Mouse (Mus musculus) megakaryocyte, embryonic 14.5 days (primary cell): ENCODE results near the gene Olfm2. TPM values are rescaled to one million over a fixed set of nuclear protein-coding genes. Genes with fewer than 3 reads are reported as not detected.
A peak's percentile ranks its signal among the peaks of the same experiment; 100 is the strongest.

Experiments
- H3K27me3 ChIP-seq: replicated peaks from 2 replicates; pipeline ENCODE3; 2012; ENCODE audit warnings: inconsistent platforms
- H3K36me3 ChIP-seq: replicated peaks from 2 replicates; pipeline ENCODE3; 2012; ENCODE audit warnings: low read length, inconsistent platforms, mixed read lengths
- H3K4me1 ChIP-seq: 2 replicates; pipeline ENCODE4 v1.6.1; 2012; ENCODE audit warnings: inconsistent platforms
- H3K4me3 ChIP-seq: replicated peaks from 2 replicates; pipeline ENCODE3; 2012; ENCODE audit warnings: moderate library complexity, mild to moderate bottlenecking, inconsistent platforms
- H3K9me3 ChIP-seq: 2 replicates; pipeline ENCODE4 v1.6.1; 2012; ENCODE audit warnings: inconsistent platforms
- FLI1 ChIP-seq: IDR thresholded peaks from 2 replicates; pipeline ENCODE4 v1.6.1; 2012; ENCODE audit warnings: low read length, inconsistent platforms, mixed read lengths
- GATA1 ChIP-seq: IDR thresholded peaks from 3 replicates; pipeline ENCODE4 v1.6.1; 2012; ENCODE audit warnings: mixed read lengths, low read length, inconsistent platforms, borderline replicate concordance
- polyA plus RNA-seq: library from polyadenylated mRNA; stranded (reverse); fragments of >175 nt; gene quantifications from 2 replicates; pipeline ENCODE4 v1.2.3, GENCODE M21; 2012; ENCODE audit warnings: low replicate concordance; ENCODE audit not compliant: insufficient read depth

The Olfm2 gene
- polyA plus RNA-seq, 1 experiment: 0.16 TPM

GRCm38 (mm10) chr9:20664982-20665637, 81.0 kb downstream of the Olfm2 start:
- Histone ChIP-seq H3K36me3 (peaks cover 58% of the 10 kb centered on the region), H3K4me3 (no peak overlapping the region), H3K4me1 (peaks cover 31% of the 10 kb centered on the region), H3K27me3 (peaks cover 2% of the 10 kb centered on the region), H3K9me3 (no peaks in the 10 kb centered on the region)
- no peak for TF ChIP-seq FLI1
- TF ChIP-seq GATA1: no peak

- no peak for TF ChIP-seq FLI1
- no peak for TF ChIP-seq GATA1
- peaks cover 31% of the 10 kb centered on the region for H3K4me1 ChIP-seq
- no peaks in the 10 kb centered on the region for H3K9me3 ChIP-seq
- no peak overlapping the region for H3K4me3 ChIP-seq
- peaks cover 66% of the 10 kb centered on the region for H3K36me3 ChIP-seq
- H3K27me3 ChIP-seq: peaks cover 2% of the 10 kb centered on the region
Measured at GRCm38 (mm10) chr9:20664366-20664765, 81.8 kb downstream of the Olfm2 start.

GRCm38 (mm10) chr9:20663956-20664355, 82.2 kb downstream of the Olfm2 start:
- peaks cover 2% of the 10 kb centered on the region for H3K27me3 ChIP-seq
- peaks cover 31% of the 10 kb centered on the region for H3K4me1 ChIP-seq
- TF ChIP-seq FLI1 (no peak), GATA1 (no peak)
- peaks cover 70% of the 10 kb centered on the region for H3K36me3 ChIP-seq
- H3K9me3 ChIP-seq: no peaks in the 10 kb centered on the region
- no peak overlapping the region for H3K4me3 ChIP-seq

GRCm38 (mm10) chr9:20662874-20663273, 83.3 kb downstream of the Olfm2 start:
- Histone ChIP-seq H3K9me3 (no peaks in the 10 kb centered on the region), H3K4me1 (peaks cover 31% of the 10 kb centered on the region), H3K36me3 (peaks cover 81% of the 10 kb centered on the region), H3K4me3 (no peak overlapping the region), H3K27me3 (no peaks in the 10 kb centered on the region)
- TF ChIP-seq GATA1 (no peak), FLI1 (no peak)

DNA sequence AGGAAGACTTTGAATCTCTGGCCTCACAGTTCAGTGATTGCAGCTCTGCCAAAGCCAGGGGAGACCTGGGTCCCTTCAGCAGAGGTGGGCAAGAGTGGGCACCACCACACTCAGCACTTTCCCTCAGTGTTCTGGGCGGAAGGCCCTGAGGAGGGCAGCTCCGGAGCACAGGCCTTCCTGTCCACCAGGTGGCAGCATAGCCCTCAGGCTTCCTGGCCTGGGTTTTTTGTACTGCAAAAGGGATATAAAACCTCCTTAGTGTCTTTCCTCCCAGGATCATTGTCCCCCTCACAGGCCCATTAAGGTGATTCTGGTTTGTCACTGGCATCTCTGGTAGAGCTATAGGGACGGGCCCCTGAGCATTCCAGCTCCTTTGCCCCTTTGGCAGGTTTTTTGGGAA, 83.8 kb downstream of the Olfm2 start:
- TF ChIP-seq GATA1: no peak
- no peak for TF ChIP-seq FLI1
- Histone ChIP-seq H3K4me1 (peaks cover 37% of the 10 kb centered on the region), H3K36me3 (peaks cover 86% of the 10 kb centered on the region), H3K9me3 (no peaks in the 10 kb centered on the region), H3K4me3 (no peak overlapping the region), H3K27me3 (no peaks in the 10 kb centered on the region)

DNA sequence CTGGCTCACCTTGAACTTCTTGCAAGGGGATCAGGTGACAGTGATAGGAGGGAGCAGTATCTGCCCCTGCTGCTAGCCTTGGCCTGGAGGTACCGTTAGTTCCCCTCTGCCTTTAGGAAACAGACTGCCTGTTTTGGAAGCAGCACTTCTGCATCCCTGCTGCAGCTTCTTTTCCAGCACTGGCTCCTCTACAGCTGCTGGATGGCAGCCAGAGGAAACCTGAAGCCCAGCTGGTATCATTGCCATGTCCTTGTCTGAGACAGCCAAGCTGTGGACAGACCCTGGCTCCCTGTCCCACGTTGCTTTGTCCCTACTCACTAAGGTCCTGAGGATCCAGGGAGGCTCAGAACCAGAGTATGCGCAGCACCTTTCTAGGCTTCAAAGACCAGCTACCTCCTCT, 88.6 kb downstream of the Olfm2 start:
- no peak overlapping the region for H3K4me3 ChIP-seq
- no peak for TF ChIP-seq FLI1
- no peak for TF ChIP-seq GATA1
- H3K4me1 ChIP-seq: peaks cover 60% of the 10 kb centered on the region
- peaks cover 93% of the 10 kb centered on the region for H3K36me3 ChIP-seq
- H3K27me3 ChIP-seq: no peaks in the 10 kb centered on the region
- no peaks in the 10 kb centered on the region for H3K9me3 ChIP-seq

GRCm38 (mm10) chr9:20653859-20654258, 92.3 kb downstream of the Olfm2 start:
- Histone ChIP-seq H3K27me3 (no peaks in the 10 kb centered on the region), H3K4me1 (peaks cover 65% of the 10 kb centered on the region), H3K9me3 (no peaks in the 10 kb centered on the region), H3K4me3 (peak overlapping the region; percentile 28), H3K36me3 (peaks cover 67% of the 10 kb centered on the region)
- TF ChIP-seq FLI1: no peak
- no peak for TF ChIP-seq GATA1

GRCm38 (mm10) chr9:20652260-20652658, 93.9 kb downstream of the Olfm2 start:
- Histone ChIP-seq H3K4me3 (peak overlapping the region; percentile 99), H3K9me3 (no peaks in the 10 kb centered on the region), H3K4me1 (peaks cover 58% of the 10 kb centered on the region), H3K27me3 (no peaks in the 10 kb centered on the region), H3K36me3 (peaks cover 67% of the 10 kb centered on the region)
- TF ChIP-seq GATA1 (no peak), FLI1 (no peak)

DNA sequence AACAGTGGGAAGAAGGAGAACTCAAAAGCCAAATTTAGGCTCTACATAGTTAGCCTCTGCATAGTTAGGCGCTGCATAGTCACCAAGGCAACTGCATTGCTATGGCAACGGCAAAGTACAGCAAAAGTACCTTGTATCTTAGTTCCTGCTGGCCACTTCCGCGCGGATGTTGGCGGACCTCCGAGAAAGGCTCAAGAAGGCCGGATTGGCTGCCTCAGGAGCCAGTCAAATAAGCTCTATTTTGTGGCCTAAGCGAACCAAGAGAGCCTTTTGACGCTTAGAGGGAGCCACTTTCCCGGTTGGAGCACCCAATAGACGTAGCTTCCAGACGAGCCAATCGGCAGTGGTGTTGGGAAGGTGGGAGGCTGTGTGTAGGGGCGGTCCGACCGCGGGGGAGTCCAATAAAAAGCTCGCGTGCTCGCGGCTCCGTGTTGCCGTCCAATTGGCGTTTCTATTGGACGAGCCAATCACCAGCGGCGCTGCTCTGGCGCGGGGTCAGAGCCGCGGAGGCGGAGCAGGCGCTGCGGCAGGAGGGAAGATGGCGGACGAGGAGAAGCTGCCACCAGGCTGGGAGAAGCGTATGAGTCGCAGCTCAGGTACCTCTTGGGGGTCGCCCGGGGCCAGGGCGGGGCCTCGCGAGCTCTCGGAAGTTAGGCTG, 94.4 kb downstream of the Olfm2 start, which contains the start of gene Pin1:
Pin1 (plus strand) TSS at position 494 of the 658 bp plus-strand sequence.
- Histone ChIP-seq H3K4me3 (peak within 1 kb of the TSS; percentile 99), H3K27me3 (no peaks in the 10 kb centered on the region), H3K4me1 (peaks cover 57% of the 10 kb centered on the region), H3K36me3 (peaks cover 67% of the 10 kb centered on the region), H3K9me3 (no peaks in the 10 kb centered on the region)
- no peak for TF ChIP-seq GATA1
- no peak for TF ChIP-seq FLI1

- Histone ChIP-seq H3K27me3 (no peaks in the 10 kb centered on the region), H3K9me3 (no peaks in the 10 kb centered on the region), H3K4me3 (peak overlapping the region; percentile 96), H3K4me1 (peaks cover 34% of the 10 kb centered on the region), H3K36me3 (peaks cover 48% of the 10 kb centered on the region)
- TF ChIP-seq FLI1 (no peak), GATA1 (no peak)
Measured at GRCm38 (mm10) chr9:20645121-20645520, 101.0 kb downstream of the Olfm2 start.
